Mouse (Mus musculus) cerebellum, adult 9-10 months (tissue): ENCODE measurements around the gene Ctcfl.

ENCODE experiments used
- DNase-seq: peaks from one replicate; pipeline ENCODE4 v3.0.0; 2022

Ctcfl gene

DNA sequence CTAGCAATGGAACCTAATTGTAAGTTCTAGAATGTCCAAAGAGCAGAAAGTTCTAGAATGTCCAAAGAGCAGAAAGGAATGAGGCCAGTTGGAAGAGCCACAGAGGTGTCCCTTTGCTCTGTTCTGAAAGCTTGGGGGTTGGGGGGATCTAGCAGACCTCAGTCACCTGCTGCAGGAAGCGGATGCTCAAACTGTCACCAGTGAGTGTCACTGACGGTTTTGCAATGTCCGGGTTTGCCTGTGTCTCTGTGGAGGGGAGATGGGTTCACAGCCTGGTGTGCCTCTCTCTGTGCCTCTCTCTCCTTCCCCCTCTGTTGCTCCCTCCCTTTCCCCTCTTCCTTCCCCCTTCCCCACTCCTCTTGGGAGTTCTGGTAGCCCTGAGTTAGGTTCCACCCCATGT lies 36.6 kb downstream of the Ctcfl start:
- DNase-seq = no peak

DNA sequence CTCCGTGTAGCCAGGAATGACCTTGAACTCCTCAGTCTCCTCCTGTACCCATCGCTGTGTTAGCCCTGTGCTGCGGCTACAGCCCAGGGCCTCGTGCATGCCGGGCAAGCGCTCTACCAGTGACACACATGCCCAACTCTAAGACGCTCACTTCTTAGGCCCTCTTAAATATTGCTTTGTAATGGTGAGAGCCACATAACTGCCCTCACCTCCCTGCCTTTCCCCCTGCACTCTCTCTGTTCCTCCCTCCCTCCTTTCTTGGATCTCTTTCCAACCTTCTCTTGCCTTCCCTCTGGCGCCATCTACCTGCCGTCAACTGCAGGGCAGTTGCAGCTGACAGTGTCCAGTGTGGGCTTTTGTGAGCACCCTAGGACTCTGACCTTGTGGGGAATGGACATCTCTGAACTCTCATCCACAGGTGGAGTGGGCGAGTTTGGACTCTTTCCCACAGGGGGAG lies 38.5 kb downstream of the Ctcfl start:
- DNase-seq = peak; percentile 67

DNA sequence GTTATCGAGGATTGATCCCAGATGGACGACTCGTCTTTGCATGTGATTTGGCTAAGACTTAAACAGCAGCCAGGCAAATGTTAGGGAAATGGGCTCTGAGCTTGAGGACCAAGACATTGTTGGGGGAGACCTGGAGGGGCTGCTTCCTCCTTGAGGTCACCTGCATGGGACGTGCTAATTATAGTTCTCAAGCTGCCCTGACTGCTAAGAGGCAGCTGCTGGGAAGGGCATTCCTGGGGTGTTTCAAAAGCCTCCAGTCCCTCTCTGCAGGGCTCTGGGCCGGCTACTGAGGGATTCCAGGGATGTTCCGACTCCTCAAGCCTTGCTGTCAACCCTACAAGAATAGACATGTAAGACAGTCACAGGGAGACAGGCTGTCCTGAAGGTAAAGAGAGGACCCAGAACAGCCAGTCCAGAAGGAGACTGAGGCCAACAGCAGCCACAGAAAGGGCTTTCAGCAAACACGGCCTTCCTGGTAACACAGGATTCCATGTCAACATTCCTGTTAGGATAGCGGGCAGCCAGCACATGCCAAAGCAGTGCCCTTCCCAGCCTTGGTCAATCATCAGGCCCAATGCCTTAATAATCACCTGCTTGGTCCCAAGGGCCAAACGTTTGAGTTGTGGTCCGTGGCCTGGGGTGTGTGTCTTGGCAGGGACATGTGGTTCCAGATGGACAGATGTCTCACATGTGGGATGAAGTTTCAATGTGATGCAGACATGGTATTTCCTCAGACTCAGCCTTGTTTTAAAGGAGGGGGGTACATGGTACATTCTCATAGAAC lies 39.4 kb downstream of the Ctcfl start:
- no peak for DNase-seq

DNA sequence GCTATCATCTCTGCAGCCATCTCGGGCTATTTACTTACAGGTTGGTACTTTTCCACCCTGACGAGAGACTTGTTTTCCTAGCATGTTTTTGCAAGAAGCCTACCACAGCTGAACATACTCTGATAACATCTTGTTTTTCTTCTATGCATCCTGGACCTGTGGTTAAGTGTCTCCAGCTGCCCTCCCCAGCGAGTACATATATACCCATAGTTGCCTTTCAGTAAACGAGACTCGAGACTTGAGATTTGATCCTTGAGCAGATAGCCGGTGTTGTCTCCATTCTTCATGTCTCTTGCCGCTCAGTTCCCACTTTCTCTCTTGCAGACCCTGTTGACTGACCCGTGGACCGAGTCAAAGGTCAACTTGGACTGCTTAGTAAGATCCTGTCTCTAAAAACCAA lies 42.4 kb downstream of the Ctcfl start:
- no peak for DNase-seq

DNA sequence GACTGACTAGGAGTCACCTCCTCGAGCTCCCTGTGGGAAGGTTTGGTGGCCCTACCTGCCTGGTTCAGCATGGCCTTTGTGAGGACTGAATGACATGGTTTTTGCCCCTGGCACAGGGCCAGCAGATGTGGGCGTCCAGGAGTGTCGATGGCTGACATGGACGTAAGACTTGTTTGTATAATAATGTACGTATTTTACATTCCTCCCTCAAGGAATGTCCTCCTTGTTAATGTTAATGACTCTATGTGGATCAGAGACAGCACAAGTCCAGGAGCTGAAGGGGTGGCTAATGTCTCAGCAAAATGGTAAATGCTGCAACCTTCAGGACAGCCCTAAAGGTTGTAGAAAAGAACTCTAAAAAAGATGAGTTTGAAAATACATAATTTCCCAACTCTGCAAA lies 45.7 kb downstream of the Ctcfl start:
- DNase-seq = no peak

DNA sequence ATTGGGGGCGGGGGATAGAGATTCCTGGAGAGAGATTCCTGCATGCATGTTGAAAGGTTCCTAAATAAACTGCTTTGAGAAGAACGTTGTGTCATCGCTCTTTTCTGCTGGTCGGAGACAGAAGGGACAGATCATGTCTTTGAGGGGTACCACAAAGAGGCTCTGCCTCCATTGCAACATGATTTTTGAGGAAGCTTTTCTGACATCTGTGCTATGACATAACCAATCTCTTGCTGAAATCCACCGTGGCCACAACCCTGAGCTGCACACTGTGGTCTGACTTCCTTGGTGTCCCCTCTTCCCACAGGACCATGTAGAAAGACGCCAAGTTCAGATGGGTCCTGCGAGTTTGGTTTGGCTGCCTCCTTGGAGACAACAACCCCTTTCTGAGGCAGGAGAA lies 46.4 kb downstream of the Ctcfl start:
- no peak for DNase-seq

DNA sequence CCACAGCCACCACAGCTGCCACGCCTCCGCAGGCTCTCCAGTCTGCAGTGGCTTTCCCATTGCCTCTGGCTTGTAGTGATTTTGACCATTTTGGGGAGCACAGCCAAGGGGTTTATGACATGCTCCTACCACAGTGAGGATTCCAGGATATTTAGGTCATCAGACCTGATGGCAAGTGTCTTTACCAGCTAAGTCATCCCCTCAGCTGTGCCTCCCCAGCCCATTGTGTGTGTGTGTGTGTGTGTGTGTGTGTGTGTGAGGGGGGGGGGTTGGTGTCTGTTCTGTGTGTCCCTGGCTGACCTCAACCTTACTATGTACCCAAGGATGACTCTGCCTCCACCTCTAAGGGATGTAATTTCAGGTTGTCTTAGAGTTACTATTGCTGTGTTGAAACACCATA lies 54.5 kb downstream of the Ctcfl start:
- no peak for DNase-seq

DNA sequence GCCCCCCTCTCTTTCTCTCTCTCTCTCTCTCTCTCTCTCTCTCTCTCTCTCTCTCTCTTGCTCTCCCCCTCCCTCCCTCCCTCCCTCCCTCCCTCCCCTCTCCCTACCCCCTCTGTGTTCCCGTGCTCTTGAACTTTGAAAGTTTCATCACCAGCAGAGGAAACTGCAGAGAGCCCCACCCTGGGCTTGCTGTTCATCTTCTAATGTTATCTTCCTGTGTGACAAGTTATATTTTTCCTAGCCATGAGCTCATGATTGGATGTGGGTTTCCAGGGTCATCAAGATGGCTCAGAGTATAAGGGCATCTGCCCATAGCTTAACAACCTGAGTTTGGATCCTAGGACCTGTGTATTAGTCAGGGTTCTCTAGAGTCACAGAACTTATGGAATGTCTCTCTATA lies 56.1 kb downstream of the Ctcfl start:
- no peak for DNase-seq

DNA sequence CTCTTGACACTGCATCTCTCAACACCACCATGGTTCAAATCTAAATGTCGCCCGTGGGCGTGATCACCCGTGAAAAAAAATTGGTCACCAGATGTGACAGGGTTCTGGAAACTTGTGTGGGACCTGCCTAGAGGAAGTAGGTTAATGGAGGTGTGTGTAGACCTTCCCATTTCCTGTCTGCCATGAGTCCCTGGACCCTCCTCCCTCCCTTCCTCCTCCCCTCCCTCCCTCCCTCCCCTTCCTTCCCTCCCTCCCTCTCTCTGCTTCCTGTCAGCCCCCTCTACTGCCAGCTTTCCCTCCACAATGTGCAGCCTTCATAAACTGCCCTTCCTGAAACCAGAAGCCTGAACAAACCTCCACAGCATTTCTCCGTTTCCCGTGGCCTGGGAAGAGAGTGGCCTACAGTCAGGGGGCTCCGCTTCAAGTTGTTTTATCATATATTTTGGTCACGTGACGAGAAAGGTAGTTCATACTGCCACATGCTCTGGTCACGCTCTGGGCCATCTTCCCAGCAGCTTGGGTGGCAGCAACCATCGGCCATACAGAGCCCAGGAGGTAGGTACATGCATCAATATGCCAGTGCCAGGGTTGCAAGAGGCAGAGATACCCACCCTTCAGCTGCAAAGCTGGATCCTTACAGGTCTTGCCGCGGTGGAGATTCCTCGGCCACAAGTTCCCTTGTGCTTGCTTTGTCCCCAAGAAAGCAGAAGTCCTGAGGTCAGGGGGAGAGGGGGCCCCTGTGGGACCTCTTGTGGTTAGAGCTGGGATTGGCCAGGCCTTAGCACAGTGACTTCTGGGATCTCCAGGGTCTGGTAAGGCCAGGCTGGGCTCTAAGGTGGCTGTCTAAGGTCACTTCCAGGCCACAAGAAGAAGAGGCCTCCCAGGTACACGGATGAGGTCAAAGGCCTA lies 57.6 kb downstream of the Ctcfl start:
- no peak for DNase-seq

DNA sequence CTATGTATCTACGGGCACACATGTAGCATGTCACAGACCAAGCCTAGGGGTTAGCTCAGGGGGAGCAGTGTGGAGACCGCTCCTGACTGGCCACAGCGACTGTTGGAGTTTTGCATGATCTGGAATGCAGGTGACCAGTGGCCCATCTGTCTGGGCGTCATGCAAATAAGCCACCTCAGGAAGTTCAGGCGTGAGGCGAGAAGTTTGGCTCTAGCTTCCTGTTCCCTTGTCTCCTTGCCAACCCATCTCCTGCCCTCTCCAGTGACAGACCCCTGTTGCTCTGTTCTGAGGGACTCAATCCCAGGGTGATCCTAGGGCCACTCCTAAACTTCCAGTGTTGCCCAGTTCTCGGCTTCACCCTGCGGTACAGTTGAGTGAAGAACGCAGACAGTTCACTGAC lies 58.9 kb downstream of the Ctcfl start:
- no peak for DNase-seq

DNA sequence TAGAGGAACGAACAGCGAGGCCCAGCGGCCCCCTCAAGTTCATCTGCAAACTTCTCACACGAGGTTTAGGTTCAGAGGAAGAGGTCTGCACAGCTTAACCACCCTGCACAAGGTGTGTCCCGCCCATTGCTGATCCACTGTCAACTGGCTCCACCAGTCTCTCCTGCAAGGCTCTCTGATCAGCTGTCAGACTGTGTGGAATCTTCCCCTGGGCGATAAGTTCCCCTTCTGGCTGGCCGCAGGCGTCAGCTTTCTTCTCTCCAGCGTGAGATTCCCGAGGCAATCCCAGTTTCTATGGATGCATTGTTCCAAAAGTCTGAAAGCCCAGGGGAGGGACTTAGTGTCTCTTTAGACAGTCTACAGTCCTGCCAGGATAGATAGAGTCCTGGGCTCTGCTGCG lies 61.1 kb downstream of the Ctcfl start:
- no peak for DNase-seq

DNA sequence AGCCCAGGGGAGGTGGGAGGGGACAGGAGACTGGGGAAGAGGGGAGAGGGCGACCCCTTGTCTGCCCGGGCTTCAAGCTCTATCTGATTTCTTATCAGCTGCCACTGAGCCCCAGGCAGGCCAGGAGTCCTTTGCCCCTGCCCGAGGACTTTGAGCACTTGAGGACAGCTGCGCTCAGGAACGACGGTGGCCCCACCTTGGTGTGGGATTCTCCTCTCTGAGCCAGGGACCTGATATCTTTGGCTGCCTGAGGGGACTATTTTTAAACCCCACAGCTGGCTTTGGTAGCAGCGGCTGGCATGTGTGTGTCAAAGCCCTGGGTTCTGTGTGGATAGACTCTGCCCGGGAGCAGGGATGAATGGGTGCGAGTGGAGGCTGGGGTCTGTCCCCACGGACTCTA lies 61.7 kb downstream of the Ctcfl start:
- DNase-seq = no peak

DNA sequence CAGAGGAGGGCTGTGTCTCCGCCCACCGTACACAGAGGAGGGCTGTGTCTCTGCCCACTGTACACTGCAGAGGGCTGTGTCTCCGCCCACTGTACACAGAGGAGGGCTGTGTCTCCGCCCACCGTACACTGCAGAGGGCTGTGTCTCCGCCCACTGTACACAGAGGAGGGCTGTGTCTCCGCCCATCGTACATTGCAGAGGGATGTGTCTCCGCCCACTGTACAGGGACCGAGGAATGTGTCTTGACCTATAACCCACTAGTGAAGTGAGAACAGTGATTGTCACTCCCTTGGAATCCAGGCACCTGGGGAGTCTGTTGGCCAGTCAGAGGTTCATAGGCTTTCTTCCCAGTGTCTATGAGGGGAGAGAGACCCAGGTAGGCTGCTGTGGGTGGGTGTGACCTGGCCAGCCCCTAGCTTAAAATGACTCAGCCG lies 62.4 kb downstream of the Ctcfl start:
- no peak for DNase-seq

DNA sequence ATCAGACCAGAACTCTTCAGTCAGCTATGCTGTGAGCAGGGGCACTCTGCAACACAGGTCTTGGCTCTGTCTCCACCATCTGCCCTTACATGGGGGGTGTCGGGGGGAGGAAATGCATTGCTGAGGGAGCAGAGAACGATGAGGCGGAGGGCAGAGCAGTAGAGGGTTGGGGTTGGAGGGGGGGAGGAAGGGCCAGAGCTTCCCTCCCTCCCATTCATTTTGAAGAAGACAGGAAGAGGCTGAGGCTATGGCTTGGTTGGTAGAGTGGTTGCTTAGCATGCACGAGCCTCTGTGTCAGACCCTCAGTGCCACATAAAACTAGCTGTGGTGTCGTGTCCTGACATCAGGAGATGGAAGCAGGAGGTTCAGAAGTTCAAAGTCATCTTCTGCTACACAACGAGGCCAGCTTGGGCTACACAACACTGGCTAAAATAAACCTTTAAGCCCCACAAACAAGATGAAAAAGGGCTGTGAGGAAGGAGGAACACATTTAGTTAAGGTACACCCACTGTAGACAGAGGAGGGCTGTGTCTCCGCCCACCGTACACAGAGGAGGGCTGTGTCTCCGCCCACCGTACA lies 62.9 kb downstream of the Ctcfl start:
- no peak for DNase-seq

DNA sequence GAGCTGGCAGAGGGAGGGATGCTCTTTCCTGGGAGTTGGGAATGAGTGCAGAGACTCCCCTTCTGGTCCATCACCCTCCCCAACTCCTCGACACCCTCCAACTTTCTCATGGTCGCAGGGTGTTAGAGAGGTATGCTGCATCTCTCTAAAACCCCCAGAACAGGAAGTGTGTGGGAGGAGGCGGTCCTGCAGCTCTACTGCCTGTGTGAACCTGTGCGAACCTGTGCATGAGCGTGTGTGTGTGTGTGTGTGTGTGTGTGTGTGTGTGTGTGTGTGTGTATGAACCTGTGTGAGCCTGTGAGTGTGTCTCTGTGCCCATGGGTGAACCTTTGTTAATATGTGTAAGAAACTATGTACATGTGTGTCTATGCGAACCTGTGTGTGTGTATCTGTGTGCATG lies 65.5 kb downstream of the Ctcfl start:
- DNase-seq = no peak

DNA sequence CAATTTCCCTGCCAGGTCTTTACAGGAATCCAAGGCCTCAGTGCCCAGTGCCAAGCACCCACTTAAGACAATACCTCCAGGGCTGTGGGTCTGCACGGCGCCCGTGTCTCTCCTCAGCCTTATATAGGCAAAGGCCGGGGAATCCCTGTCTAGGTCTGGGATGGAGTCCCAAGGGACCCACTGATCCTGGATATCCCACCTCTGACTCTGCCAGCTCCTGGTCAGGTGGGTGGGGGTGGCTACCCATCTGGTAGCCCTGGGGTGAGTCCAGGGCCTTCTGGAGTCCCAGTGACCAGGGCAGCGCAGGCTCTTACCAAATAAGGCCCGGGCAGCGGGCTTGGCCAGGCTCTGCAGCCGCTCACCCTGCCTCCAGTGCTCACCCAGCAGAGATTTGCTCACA lies 66.4 kb downstream of the Ctcfl start:
- no peak for DNase-seq

DNA sequence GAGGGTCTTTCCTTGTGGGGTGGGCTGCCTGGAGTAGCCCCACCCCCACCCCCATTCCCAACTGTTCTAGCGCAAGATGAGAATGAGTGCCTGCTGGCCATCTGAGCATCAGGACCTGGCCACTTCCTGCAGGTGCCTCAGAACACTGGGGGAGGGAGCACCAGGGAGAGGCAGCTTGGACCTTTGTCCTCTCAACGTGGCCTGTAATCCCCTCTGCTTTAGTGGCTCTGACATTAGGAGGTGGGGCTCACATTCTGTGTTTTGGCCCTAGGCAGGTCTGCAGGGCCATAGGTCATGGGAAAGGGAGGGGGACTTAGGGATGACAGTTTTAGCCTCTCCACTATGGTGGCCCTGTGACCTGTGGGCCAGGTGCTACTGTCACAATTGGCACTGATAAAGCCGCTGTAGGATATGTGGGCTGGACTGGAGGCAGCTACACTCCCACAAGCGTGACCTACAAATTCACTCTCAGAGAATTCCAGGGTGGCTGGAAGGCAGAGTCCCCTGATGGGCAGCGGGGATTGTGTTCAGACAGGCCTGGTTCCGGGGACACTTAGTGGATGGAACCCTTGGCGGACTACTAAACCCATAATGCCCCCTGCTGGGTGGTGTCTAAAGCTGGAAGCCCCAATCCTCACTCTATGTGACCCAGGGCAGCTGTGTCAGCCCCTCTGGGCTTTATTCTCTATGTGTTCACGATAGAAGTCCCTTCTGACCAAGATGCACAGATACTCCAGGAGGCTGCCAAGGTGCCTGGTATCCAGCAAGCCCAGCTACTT lies 68.5 kb downstream of the Ctcfl start:
- DNase-seq = no peak

DNA sequence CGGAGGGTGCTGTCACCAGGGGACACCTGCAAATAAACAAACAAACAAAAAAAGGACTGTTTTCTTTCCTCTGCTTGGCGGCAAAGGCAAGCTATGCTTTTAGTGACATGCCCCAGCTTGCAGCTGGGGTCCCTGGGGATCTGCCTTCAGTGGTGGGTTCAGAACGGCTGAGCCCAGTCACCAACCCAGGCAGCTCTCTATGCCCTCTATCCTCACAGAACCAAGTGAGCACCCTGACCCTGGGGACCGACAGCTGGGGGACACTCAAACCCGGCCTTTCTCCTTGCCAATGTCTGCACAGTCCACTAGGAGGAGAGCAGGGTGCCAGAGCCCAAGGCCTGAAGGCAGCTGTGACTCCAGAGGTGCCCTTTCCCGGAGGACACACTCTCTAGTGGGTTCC lies 69.5 kb downstream of the Ctcfl start:
- DNase-seq = no peak

DNA sequence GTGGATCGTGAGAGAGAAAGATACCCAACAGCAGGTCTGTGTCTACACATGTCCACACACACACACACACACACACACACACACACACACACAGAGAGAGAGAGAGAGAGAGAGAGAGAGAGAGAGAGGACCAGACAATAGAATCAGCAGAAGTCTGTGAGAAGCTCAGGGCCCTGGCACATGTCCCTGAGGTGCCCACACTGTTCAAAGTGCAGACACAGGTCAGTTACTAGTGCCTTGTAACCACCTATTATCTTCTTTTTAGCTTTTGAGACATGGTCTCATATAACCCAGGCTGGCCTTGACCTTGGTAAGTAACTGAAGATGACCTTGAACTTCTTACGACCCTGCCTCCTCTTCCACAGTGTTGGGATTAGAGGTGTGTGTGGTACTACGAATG lies 70.1 kb downstream of the Ctcfl start:
- no peak for DNase-seq

DNA sequence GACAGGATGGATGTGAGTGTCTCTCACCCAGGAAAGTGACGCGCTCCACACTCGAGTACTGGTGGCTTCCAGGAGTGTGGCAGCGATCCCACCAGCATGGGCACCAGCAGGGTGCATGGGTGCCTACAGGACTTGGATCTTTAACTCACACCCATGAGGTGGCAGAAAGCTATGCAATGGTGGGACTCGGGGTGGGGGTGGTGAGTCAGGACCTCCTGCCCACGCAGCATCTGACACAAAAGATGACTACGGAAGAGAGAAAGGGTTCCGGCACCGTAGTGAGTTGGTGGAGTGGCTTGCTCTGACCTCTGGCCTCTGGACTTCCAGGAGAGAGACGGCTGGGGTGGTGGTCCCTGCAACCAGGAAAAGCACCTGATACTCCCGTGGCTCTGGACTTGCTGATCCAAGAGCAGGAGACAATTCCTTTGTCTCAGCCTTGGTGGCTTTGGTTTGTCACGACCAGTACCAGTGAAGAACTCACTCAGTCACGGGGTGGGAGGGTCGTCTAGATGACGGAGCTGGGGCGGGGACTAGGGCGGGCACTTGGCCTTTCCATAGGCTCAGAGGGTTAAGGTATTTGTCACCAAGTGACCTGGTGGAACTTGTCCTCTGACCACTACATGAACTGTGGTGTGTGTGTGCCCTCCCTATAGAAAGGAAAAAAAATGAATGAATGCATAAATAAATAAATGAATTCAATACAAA lies 71.1 kb downstream of the Ctcfl start:
- no peak for DNase-seq

DNA sequence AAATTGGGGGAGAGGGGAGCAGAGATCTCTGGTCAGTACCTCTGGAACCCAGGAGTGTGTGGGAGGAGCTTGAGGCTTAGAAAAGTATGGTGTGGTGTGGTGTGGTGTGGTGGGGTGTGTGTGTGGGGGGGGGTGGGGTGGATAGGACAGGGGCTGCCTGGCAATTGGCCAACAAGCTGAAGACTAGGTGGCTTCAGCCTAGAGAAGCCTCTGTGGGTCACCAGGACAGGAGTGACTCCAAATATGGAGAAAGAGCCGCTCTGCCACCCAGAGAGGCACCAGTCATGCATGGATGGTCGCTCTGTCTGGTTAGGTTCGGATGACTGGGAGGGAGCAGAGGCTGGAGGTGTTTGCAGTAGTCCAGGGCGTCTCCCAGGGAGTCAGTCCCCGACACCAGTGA lies 71.9 kb downstream of the Ctcfl start:
- no peak for DNase-seq

DNA sequence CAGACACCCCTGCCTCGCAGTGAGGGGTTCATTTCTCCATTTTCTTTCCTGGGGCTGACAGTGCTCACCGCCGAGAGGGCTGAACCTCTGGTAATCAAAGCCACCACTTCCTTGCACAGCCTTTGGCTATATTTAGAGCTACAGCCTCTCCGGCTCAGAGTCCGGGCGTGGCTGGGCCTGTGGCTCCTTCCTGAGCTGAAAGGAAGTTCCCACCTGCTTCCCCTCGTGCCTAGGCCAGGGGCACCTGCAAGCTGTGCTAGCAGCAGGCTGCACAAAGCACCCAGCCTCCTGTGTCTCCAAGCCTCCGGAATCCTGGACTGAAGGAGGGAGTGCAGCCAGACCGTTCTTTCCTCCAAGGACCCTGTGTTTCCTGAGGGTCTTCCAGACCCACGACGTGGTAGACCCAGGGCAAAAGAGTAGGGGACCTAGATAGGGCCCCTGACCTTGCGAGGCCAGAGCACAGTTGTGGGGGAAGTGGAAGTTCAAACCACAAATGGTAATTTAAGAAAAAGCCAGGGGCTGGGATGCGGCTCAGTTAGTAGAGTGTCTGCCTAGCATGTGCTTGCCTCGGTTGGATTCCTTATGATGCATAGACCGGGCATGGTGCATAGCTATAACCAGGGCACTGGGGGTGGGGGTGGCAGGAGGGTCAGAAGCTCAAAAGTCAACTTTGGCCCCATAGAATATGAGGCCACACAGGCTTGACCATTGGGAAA lies 72.6 kb downstream of the Ctcfl start:
- DNase-seq = no peak
